Mouse (Mus musculus): ENCODE data around the gene Smc3.

DNA sequence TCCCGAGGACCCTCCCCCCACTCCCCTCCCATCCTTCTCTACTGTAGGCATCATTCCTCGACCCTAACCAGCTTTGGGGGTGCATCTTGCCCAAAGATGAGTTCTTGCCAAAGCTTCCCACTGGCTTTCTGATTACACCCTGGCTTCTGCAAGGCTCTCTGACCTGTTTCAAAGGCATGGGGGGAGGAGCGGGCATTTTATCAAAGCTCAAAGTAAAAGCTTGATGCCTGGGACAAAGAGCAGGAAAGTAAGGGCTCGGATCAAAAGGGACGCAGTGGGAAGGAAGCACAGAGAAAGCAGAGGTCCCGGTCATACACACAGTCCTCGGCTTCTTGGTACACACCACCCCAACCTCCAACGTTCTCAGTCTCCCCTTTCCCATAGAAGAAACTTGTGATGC lies 26.1 kb upstream of the Smc3 start:
- TF ChIP-seq CTCF (IDR thresholded peaks at IDR 0.05; ENCODE audit: low read depth, low read length) (no peak), EP300 (IDR thresholded peaks at IDR 0.05; ENCODE audit: insufficient read depth, low read depth, low read length) (no peak)

Data from ES-Bruce4 (cell line).